Mouse (Mus musculus) forebrain, postnatal 0 days (tissue): ENCODE measurements around the gene Dars. TPM values are rescaled to one million over a fixed set of nuclear protein-coding genes. Genes with fewer than 3 reads are reported as not detected.

Experiments
- ATAC-seq: fragments of 200-750 bp; cut with Nextera tagmentation; 2 replicates; pipeline ENCODE4 v1.8.0; 2017; ENCODE audit warnings: mild to moderate bottlenecking, moderate library complexity
- DNase-seq: peaks from one replicate; pipeline ENCODE4 v3.0.0-alpha.2; 2015
- H3K27ac ChIP-seq: fragments of 300-500 bp; sonication (generic); 2 replicates; pipeline ENCODE4 v1.5.1; 2014; ENCODE audit warnings: low read depth, mild to moderate bottlenecking, antibody characterized with exemption, low read length, moderate library complexity, mixed read lengths
- H3K27me3 ChIP-seq: fragments of 300-500 bp; sonication (generic); 2 replicates; pipeline ENCODE4 v1.6.1; 2014; ENCODE audit warnings: mild to moderate bottlenecking, low read length, mixed read lengths; ENCODE audit not compliant: insufficient read depth
- H3K36me3 ChIP-seq: fragments of 300-500 bp; sonication (generic); 2 replicates; pipeline ENCODE4 v1.6.1; 2014; ENCODE audit warnings: mild to moderate bottlenecking, moderate library complexity; ENCODE audit not compliant: insufficient read depth
- H3K4me1 ChIP-seq: fragments of 300-500 bp; sonication (generic); 2 replicates; pipeline ENCODE4 v1.6.1; 2014; ENCODE audit warnings: antibody characterized with exemption; ENCODE audit not compliant: insufficient read depth
- H3K4me2 ChIP-seq: fragments of 300-500 bp; sonication (generic); 2 replicates; pipeline ENCODE4 v1.6.1; 2014; ENCODE audit warnings: low read depth, mild to moderate bottlenecking, moderate library complexity
- H3K4me3 ChIP-seq: fragments of 300-500 bp; sonication (generic); 2 replicates; pipeline ENCODE4 v1.5.1; 2014; ENCODE audit warnings: low read depth, low read length, mixed read lengths
- H3K9ac ChIP-seq: fragments of 300-500 bp; sonication (generic); 2 replicates; pipeline ENCODE4 v1.6.1; 2014; ENCODE audit warnings: mild to moderate bottlenecking
- H3K9me3 ChIP-seq: fragments of 300-500 bp; sonication (generic); 2 replicates; pipeline ENCODE4 v1.6.1; 2016; ENCODE audit warnings: low read length
- CTCF ChIP-seq: sonication (generic); IDR thresholded peaks from 2 replicates; pipeline ENCODE4 v1.5.1; 2016; ENCODE audit warnings: antibody characterized with exemption, control low read depth, low read depth
- whole genome bisulfite sequencing: fragments of 180-500 bp; shearing (Covaris S2); extraction: QIAGEN DNeasy Blood & Tissue Kit; methylation state at CpG from one replicate; pipeline ENCODE4 v1.1.7; 2014; 5-methylcytosine and 5-hydroxymethylcytosine counted together
- polyA plus RNA-seq: library from polyadenylated mRNA; unstranded; fragments of >200 nt; fragmentation: Nextera tagmentation; extraction: Ambion mirVana; gene quantifications from 2 replicates; pipeline ENCODE4 v1.2.1, GENCODE M21; 2015
- total RNA-seq: library from RNA; depleted of rRNA; stranded (reverse); fragments of >200 nt; gene quantifications from 2 replicates; pipeline ENCODE4 v1.2.3, GENCODE M21; 2014

The Dars gene
- total and polyA plus RNA-seq, 2 experiments from 2014 or later, result 101 to 130 TPM

GRCm38 (mm10) chr1:128372143-128372860 lies 44.9 kb downstream of the Dars start:
- no peak overlapping the region for H3K27ac ChIP-seq
- H3K27me3 ChIP-seq, result no peaks in the 10 kb centered on the region
- TF ChIP-seq CTCF, result peak; percentile 69
- no peaks in the 10 kb centered on the region for H3K9me3 ChIP-seq
- H3K9ac ChIP-seq, result no peak overlapping the region
- 71% methylated on average over 7 of the region's 7 CpGs for WGBS
- ATAC-seq (no peak), DNase-seq (peak; percentile 42)
- H3K4me2 ChIP-seq, result no peak overlapping the region
- no peaks in the 10 kb centered on the region for H3K4me1 ChIP-seq
- peaks cover 10% of the 10 kb centered on the region; the same call in 1 of the 2 replicates for H3K36me3 ChIP-seq
- H3K4me3 ChIP-seq, result no peak overlapping the region

- no peak overlapping the region for H3K9ac ChIP-seq
- H3K4me3 ChIP-seq, result no peak overlapping the region
- WGBS, result 47% methylated on average over 5 of the region's 5 CpGs
- H3K9me3 ChIP-seq, result no peaks in the 10 kb centered on the region
- ATAC-seq (peak; percentile 77), DNase-seq (peak; percentile 86)
- peaks cover 18% of the 10 kb centered on the region for H3K36me3 ChIP-seq
- no peaks in the 10 kb centered on the region for H3K27me3 ChIP-seq
- no peaks in the 10 kb centered on the region for H3K4me1 ChIP-seq
- no peak overlapping the region for H3K27ac ChIP-seq
- TF ChIP-seq CTCF, result peak; percentile 83
- no peak overlapping the region for H3K4me2 ChIP-seq
These were observed 48.3 kb downstream of the Dars start for GRCm38 (mm10) chr1:128368732-128369441.

GRCm38 (mm10) chr1:128360601-128361000 lies 56.6 kb downstream of the Dars start:
- Histone ChIP-seq H3K4me3 (no peak overlapping the region), H3K27me3 (no peaks in the 10 kb centered on the region), H3K27ac (no peak overlapping the region), H3K36me3 (peaks cover 21% of the 10 kb centered on the region), H3K9me3 (no peaks in the 10 kb centered on the region), H3K9ac (no peak overlapping the region), H3K4me1 (no peaks in the 10 kb centered on the region), H3K4me2 (no peak overlapping the region)
- WGBS, result 52% methylated on average over 2 of the region's 2 CpGs
- no peak for ATAC-seq
- DNase-seq, result peak; percentile 57
- no peak for TF ChIP-seq CTCF

- peak; percentile 96 for DNase-seq
- TF ChIP-seq CTCF, result no peak
- Histone ChIP-seq H3K4me1 (no peaks in the 10 kb centered on the region), H3K4me2 (peak within 1 kb of the TSS; percentile 63), H3K27ac (peak within 1 kb of the TSS; percentile 62), H3K4me3 (peak within 1 kb of the TSS; percentile 63), H3K9me3 (no peaks in the 10 kb centered on the region), H3K9ac (peak within 1 kb of the TSS; percentile 47), H3K36me3 (peaks cover 15% of the 10 kb centered on the region; the same call in 1 of the 2 replicates), H3K27me3 (no peaks in the 10 kb centered on the region)
- WGBS, result 2% methylated on average over 38 of the region's 38 CpGs
- ATAC-seq, result peak; percentile 100
These were observed 57.4 kb downstream of the Dars start, which contains the start of gene Mcm6 for GRCm38 (mm10) chr1:128359554-128360376. Gene Mcm6 (minus strand): TSS chr1:128359664.

- ATAC-seq, result peak; percentile 67
- Histone ChIP-seq H3K36me3 (peaks cover 15% of the 10 kb centered on the region; the same call in 1 of the 2 replicates), H3K4me2 (peak overlapping the region; percentile 63), H3K27ac (peak overlapping the region; percentile 62), H3K9me3 (no peaks in the 10 kb centered on the region), H3K4me3 (peak overlapping the region; percentile 63), H3K27me3 (no peaks in the 10 kb centered on the region), H3K9ac (peak overlapping the region; percentile 47), H3K4me1 (no peaks in the 10 kb centered on the region)
- 0% methylated on average over 35 of the region's 35 CpGs for WGBS
- peak; percentile 26; the same call in 1 of the 2 replicates for TF ChIP-seq CTCF
- DNase-seq, result no peak
These were observed 58.1 kb downstream of the Dars start for GRCm38 (mm10) chr1:128358916-128359553.

GRCm38 (mm10) chr1:128358276-128358675 lies 58.9 kb downstream of the Dars start:
- H3K9ac ChIP-seq, result no peak overlapping the region
- WGBS, result 59% methylated on average over 6 of the region's 6 CpGs
- no peaks in the 10 kb centered on the region for H3K4me1 ChIP-seq
- peaks cover 15% of the 10 kb centered on the region for H3K36me3 ChIP-seq
- H3K9me3 ChIP-seq, result no peaks in the 10 kb centered on the region
- peak overlapping the region; percentile 63; the same call in 1 of the 2 replicates for H3K4me3 ChIP-seq
- H3K27me3 ChIP-seq, result no peaks in the 10 kb centered on the region
- no peak for DNase-seq
- no peak for ATAC-seq
- no peak overlapping the region for H3K27ac ChIP-seq
- H3K4me2 ChIP-seq, result peak overlapping the region; percentile 63
- TF ChIP-seq CTCF, result no peak
